12 mouse cellular contexts compared by ENCODE assay signal in the genomic region with DNA sequence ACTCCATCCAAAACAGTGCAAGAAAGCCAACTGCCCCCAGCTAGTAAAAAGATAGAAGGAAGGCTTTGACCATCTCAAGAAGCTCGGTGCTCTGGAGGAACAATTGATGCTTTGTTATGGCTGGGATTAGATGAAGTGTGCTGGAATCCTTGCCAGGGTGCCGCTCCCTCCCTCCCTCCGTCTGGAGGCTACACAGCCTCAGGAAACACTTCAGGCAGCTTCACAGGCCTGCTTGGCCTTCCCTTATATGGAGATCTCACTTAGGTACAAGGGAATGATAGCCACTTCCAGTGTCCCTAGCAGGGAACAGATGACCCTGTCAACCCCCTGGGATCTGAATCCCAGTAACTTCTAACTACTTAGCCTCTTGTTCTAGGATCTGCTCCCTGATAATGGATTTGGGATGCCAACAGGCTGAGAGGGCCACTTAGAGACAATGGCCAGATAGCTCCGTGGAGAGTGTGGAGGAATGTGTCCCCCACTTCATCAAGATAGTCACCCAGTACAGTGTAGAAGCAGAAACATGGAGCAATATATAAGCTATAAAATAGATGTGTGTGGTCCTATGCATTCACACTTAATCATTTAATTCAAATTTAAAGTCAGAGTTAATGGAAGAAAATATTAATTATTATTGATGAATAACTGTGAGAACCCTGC. TPM values are rescaled to one million over a fixed set of nuclear protein-coding genes. Genes with fewer than 3 reads are reported as not detected.
DNase-seq lines count a peak whose midpoint lies in the region; ATAC-seq and TF ChIP-seq lines count a peak whose summit lies in the region.
"Had no signal": no experiment of that assay in that cellular context is flagged by ENCODE, and none has a peak within 500 bp of the region (broad histone marks: within the 10 kb centered on the region; RNA-seq: fewer than 3 reads in every experiment).

No protein-coding gene starts in this region.

- intact Hi-C loops in gastrocnemius, postnatal 14 days (cut with DNase I; ENCODE audit: low total_unique reads) = no loop called here

- no peak for TF ChIP-seq CTCF in layer of hippocampus, adult 2 months (conservative IDR thresholded peaks at IDR 0.05)

- H3K9me3 ChIP-seq in heart, embryonic 13.5 days = no peaks in the 10 kb centered on the region
- H3K9me3 ChIP-seq in embryonic facial prominence, embryonic 14.5 days (ENCODE audit: control insufficient read depth, low read length) = 0 out of 2 replicates have a peak, but pooled peaks cover 2% of the 10 kb centered on the region
- H3K9me3 ChIP-seq in limb, embryonic 15.5 days = no peaks in the 10 kb centered on the region

- H3K36me3 ChIP-seq in heart, embryonic 13.5 days = no peaks in the 10 kb centered on the region
- H3K36me3 ChIP-seq in embryonic facial prominence, embryonic 14.5 days (ENCODE audit: control insufficient read depth, insufficient read depth, low read length) = no peaks in the 10 kb centered on the region
- H3K36me3 ChIP-seq in limb, embryonic 15.5 days = no peaks in the 10 kb centered on the region

- WGBS in heart, embryonic 13.5 days = 2% methylated on average over 4 of the region's 4 CpGs
- 16% methylated on average over 4 of the region's 4 CpGs for WGBS in embryonic facial prominence, embryonic 14.5 days
- WGBS in limb, embryonic 15.5 days = 18% methylated on average over 4 of the region's 4 CpGs

- no peak overlapping the region for H3K4me3 ChIP-seq in heart, embryonic 13.5 days
- H3K4me3 ChIP-seq in embryonic facial prominence, embryonic 14.5 days (ENCODE audit: low read depth, low read length) = no peak overlapping the region
- H3K4me3 ChIP-seq in limb, embryonic 15.5 days = no peak overlapping the region
- H3K4me3 ChIP-seq in layer of hippocampus, adult 2 months = no peak overlapping the region

- H3K9ac ChIP-seq in heart, embryonic 13.5 days = peak overlapping the region; percentile 37; the same call in 1 of the 2 replicates
- H3K9ac ChIP-seq in embryonic facial prominence, embryonic 14.5 days (ENCODE audit: low read depth, low read length) = no peak overlapping the region
- H3K9ac ChIP-seq in limb, embryonic 15.5 days = no peak overlapping the region

- ATAC-seq in heart, embryonic 13.5 days (ENCODE audit: extremely low read depth, insufficient number of reproducible peaks, low FRiP score, low TSS enrichment) = peak; percentile 75; the same call in 1 of the 2 replicates
- peak; percentile 55; the same call in 1 of the 2 replicates for ATAC-seq in embryonic facial prominence, embryonic 14.5 days (ENCODE audit: low read depth)
- 0 out of 2 replicates have a peak, but pooled peaks have one; percentile 30 for ATAC-seq in limb, embryonic 15.5 days (ENCODE audit: insufficient number of reproducible peaks, low FRiP score, low TSS enrichment, low read depth)
- ATAC-seq in cerebellum, adult (ENCODE audit: insufficient number of reproducible peaks, low FRiP score, low TSS enrichment) = no peak
- ATAC-seq: forebrain, embryonic 14.5 days had no signal

- DNase-seq in heart, adult 11 months = no peak
- peak; percentile 22 for DNase-seq in ES-CJ7 (ENCODE audit: low read depth, low spot score)
- peak; percentile 50 for DNase-seq in embryonic facial prominence, embryonic 14.5 days (ENCODE audit: low spot score)
- DNase-seq in layer of hippocampus, adult 2 months (ENCODE audit: low spot score in 2 of 2) = no peak
- no peak for DNase-seq in gastrocnemius, postnatal 14 days
- DNase-seq: cerebellum, adult 11-12 months; liver; thymus, adult 18-20 months had no signal

- H3K27ac ChIP-seq in heart, embryonic 13.5 days (replicated peaks) = peak overlapping the region; percentile 93
- H3K27ac ChIP-seq in embryonic facial prominence, embryonic 14.5 days (replicated peaks; ENCODE audit: low read depth, low read length) = no peak overlapping the region
- 0 out of 2 replicates have a peak overlapping the region, but pooled peaks have one; percentile 11 for H3K27ac ChIP-seq in limb, embryonic 15.5 days
- H3K27ac ChIP-seq in layer of hippocampus, adult 2 months = no peak overlapping the region

- H3K4me1 ChIP-seq in heart, embryonic 13.5 days = peaks cover 49% of the 10 kb centered on the region
- peaks cover 11% of the 10 kb centered on the region; the same call in 1 of the 2 replicates for H3K4me1 ChIP-seq in embryonic facial prominence, embryonic 14.5 days (ENCODE audit: control insufficient read depth, insufficient read depth, low read length)
- peaks cover 12% of the 10 kb centered on the region; the same call in 1 of the 2 replicates for H3K4me1 ChIP-seq in limb, embryonic 15.5 days

- H3K27me3 ChIP-seq in heart, embryonic 13.5 days (replicated peaks) = no peaks in the 10 kb centered on the region
- no peaks in the 10 kb centered on the region for H3K27me3 ChIP-seq in embryonic facial prominence, embryonic 14.5 days (replicated peaks; ENCODE audit: control insufficient read depth, insufficient read depth, low read length)
- H3K27me3 ChIP-seq in limb, embryonic 15.5 days = no peaks in the 10 kb centered on the region

- H3K4me2 ChIP-seq in heart, embryonic 13.5 days = no peak overlapping the region
- no peak overlapping the region for H3K4me2 ChIP-seq in embryonic facial prominence, embryonic 14.5 days (ENCODE audit: low read depth, low read length)
- H3K4me2 ChIP-seq in limb, embryonic 15.5 days = no peak overlapping the region

RNA-seq across cellular contexts. Expression of gene Pakap, which starts 29.8 kb away (rescaled TPM):
- 49.3 and 52.6 TPM in 2 replicates for polyA plus RNA-seq in heart, embryonic 13.5 days (2015; fragmentation: Nextera tagmentation; extraction: Ambion mirVana)
- polyA plus RNA-seq in embryonic facial prominence, embryonic 14.5 days (2014; fragmentation: Nextera tagmentation; extraction: Ambion mirVana) = 25.4 and 27.7 TPM in 2 replicates
- 30.5 and 30.8 TPM in 2 replicates for polyA plus RNA-seq in limb, embryonic 15.5 days (2015; fragmentation: Nextera tagmentation; extraction: Ambion mirVana)
- 10 to 100 TPM; 18.6 to 25.8 TPM for total RNA-seq in layer of hippocampus, adult 2 months (2021)
- total RNA-seq in gastrocnemius, postnatal 14 days (2021) = 10 to 100 TPM in 1 of 2 experiments, 1 to 10 TPM in 1; 8.8 to 10.9 TPM

Comparison
In these comparisons a context has a peak if more than half of its experiments do, and no peak if none do; other contexts are left out.
1. H3K27ac ChIP-seq: peak in heart, embryonic 13.5 days (single experiment) and limb, embryonic 15.5 days (single experiment); none in embryonic facial prominence, embryonic 14.5 days (single experiment) and layer of hippocampus, adult 2 months (single experiment).
2. DNase-seq: peak in ES-CJ7 (single experiment) and embryonic facial prominence, embryonic 14.5 days (single experiment); none in heart, adult 11 months (single experiment), layer of hippocampus, adult 2 months (0 of 2) and gastrocnemius, postnatal 14 days (single experiment).